Mouse (Mus musculus): ENCODE results near the gene Tcl1b2.

DNA sequence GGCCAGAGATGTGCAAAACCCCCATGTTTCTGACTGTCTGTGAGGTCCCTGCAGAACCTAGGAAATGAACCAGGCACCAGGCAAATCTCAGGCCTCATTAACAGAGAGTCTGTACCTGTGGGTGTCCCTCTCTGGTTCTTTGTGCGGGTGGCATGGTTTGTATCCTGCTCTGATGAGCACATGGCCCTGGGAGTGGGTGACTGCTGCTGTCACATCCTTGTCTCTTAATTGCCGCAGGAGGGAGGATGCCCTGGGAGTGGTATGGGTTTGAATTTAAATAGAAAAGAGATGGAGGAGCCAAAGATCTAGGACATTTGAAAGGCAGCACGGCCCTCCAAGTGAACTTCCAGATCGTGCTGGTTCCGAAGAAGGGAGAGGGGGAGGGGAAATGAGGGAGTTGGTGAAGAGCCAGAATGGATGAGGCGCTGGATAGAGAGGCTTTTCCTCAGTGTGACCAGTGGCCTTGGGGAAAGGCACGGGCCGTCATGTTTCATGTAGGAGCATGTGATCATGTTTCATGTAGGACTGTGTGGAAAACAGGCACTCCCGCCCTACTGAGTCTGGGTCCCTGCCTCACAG, 46.3 kb upstream of the Tcl1b2 start:
- no peak for TF ChIP-seq CTCF (IDR thresholded peaks at IDR 0.05)
- TF ChIP-seq POLR2A (IDR thresholded peaks at IDR 0.05; ENCODE audit: insufficient read depth, low read depth, low read length), result no peak
- no peak for TF ChIP-seq EP300 (IDR thresholded peaks at IDR 0.05; ENCODE audit: insufficient read depth, low read depth, low read length)
